Mouse (Mus musculus): ENCODE data around the gene Mapk12. TPM values are rescaled to one million over a fixed set of nuclear protein-coding genes. Genes with fewer than 3 reads are reported as not detected.
A peak's percentile ranks its signal among the peaks of the same experiment; 100 is the strongest.

The Mapk12 gene
- polyA plus RNA-seq, 1 experiment from 2014 or later, result 1.5 TPM

DNA sequence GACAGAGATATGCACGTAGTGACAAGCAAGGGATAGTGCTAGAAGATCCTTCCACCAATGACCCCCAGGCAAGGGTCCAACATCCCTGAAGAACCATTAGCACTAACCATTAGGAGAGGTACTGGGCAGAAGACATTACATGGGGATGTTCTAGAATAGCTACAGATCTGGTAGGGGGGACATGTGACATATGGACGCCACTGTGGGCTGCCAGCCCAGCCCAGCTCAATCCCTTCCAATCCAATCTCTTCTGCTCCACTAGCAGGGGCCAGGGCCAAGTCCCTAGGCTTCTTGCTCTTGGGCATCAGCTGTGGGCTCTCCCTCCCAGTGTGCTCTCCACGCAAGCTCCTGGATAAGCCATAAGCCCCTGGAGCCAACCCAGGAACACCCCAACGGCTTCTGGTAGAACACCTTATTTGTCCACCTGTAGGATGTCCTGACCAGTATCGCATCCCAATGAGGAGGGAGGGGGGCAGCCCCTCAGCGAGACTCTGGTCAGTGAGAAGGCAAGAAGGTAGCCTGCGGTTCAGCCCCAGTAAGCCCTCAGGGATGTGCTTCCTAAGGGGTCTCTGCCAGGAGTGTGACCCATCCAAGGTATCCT, 37.9 kb upstream of the Mapk12 start:
- H3K9ac ChIP-seq, result peak overlapping the region; percentile 41; the same call in 1 of the 2 replicates
- ATAC-seq (ENCODE audit: low read depth) (no peak), DNase-seq (no peak)
- peak overlapping the region; percentile 69 for H3K4me2 ChIP-seq
- H3K4me3 ChIP-seq (replicated peaks), result peak overlapping the region; percentile 63
- H3K36me3 ChIP-seq, result no peaks in the 10 kb centered on the region
- no peaks in the 10 kb centered on the region for H3K9me3 ChIP-seq (replicated peaks)
- H3K27ac ChIP-seq, result peak overlapping the region; percentile 85
- H3K27me3 ChIP-seq, result peaks cover 85% of the 10 kb centered on the region
- H3K4me1 ChIP-seq (replicated peaks), result peaks cover 84% of the 10 kb centered on the region
- 50% methylated on average over 7 of the region's 7 CpGs for WGBS (ENCODE audit: insufficient replicate concordance)

DNA sequence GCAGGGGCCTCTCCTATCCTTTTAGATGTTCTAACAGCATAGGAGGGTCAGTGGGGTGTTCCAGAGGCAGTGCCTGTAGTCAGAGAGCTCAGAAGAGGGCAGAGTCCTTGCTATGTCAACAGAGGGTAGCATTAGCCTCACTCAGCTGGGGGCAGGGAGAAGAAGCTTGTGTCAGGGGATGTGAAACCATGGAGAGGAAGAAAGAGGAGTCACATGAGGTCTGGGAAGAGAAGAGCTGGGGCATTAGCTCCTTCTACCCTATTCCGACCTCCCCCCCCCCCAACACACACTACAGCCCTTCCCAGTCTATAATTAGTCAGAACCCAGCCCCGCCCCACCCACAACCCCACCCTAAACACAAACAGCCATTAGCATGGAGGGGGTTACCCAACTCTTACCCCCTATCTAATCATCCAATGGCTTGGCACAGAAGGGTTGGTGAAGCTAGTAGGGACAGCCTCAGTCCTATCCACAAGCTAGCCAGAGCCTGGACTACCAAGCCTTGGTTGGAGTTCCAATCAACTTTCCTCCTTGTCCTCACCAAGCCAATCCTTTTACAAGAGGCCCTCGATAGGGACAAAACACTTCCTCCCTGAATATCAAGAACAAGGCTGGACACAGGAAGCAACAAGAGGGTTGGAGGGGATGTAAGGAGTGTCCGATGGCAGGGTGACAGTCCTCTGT, 37.2 kb upstream of the Mapk12 start:
- peak overlapping the region; percentile 69 for H3K4me2 ChIP-seq
- no peak overlapping the region for H3K9ac ChIP-seq
- peak overlapping the region; percentile 85 for H3K27ac ChIP-seq
- peak; percentile 54 for ATAC-seq (ENCODE audit: low read depth)
- WGBS (ENCODE audit: insufficient replicate concordance), result 31% methylated on average over 4 of the region's 4 CpGs
- no peak overlapping the region for H3K4me3 ChIP-seq (replicated peaks)
- peaks cover 85% of the 10 kb centered on the region for H3K27me3 ChIP-seq
- peaks cover 91% of the 10 kb centered on the region for H3K4me1 ChIP-seq (replicated peaks)
- no peaks in the 10 kb centered on the region for H3K36me3 ChIP-seq
- H3K9me3 ChIP-seq (replicated peaks), result no peaks in the 10 kb centered on the region
- DNase-seq, result no peak

GRCm38 (mm10) chr15:89177121-89177520, 36.6 kb upstream of the Mapk12 start:
- Histone ChIP-seq H3K27me3 (peaks cover 88% of the 10 kb centered on the region), H3K9me3 (replicated peaks) (no peaks in the 10 kb centered on the region), H3K36me3 (no peaks in the 10 kb centered on the region), H3K4me1 (replicated peaks) (peaks cover 93% of the 10 kb centered on the region), H3K9ac (no peak overlapping the region), H3K27ac (peak overlapping the region; percentile 85), H3K4me3 (replicated peaks) (no peak overlapping the region), H3K4me2 (peak overlapping the region; percentile 69)
- ATAC-seq (ENCODE audit: low read depth), result peak; percentile 24; the same call in 1 of the 2 replicates
- WGBS (ENCODE audit: insufficient replicate concordance), result 4% methylated on average over 5 of the region's 5 CpGs
- no peak for DNase-seq

DNA sequence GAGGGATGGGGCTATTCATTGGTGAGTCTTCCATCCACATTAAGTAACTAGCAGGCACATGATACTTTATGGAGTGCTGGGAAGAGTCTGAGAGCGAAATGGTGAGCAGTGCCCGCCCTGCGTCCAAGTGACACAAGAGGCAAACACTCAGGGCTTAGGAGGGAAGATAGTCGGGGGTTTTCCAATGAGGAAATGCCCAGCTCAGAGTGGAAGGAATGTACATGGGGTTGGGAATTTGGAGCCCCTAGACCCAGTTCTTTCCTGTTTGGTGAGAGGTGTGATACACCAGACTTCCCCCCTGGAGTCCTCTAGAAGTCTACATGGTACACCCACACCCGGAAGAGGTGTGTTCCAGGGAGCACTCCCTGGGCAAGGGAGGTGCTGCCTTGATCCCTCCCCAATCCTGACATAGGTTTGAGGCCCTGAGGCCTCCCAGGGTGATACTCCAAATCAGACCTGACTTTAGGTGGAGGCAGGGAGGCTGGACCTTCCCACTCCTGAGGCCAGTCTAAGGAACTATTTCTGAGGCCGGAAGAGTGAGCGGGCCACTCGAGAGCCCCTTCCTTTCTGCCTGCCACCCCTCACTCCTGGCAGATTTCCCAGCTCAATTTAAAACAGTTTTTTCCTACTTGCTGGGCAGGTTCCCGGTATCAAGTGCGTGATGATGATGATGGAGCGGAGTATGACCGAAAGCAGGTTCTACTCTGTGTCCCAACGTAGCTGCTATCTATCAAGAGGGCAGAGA, 35.1 kb upstream of the Mapk12 start:
- peaks cover 96% of the 10 kb centered on the region for H3K4me1 ChIP-seq (replicated peaks)

DNA sequence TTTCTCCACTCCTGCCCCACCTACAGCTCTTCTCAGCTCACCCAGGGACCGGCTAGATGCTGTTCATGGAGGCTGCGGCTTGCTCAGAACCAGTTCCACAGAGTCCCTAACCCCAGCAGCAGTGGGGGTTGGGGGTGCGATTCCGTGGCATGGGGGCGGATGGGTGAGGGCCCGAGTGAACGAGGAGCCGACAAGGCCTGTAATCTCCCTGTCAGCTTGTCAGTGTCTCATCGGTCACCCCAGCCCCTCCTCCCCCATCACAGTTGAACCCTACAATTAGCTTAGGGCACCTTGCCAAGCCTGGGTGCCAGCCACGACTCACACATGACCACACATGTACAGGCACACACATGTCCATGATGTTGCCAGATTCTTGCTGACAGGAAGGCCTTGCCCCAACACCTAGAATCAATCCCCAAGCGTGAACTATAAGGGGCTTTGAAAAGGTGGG, 34.4 kb upstream of the Mapk12 start:
- peak overlapping the region; percentile 17; the same call in 1 of the 2 replicates for H3K27ac ChIP-seq
- H3K9ac ChIP-seq, result no peak overlapping the region
- H3K27me3 ChIP-seq, result peaks cover 76% of the 10 kb centered on the region
- H3K4me2 ChIP-seq, result 0 out of 2 replicates have a peak overlapping the region, but pooled peaks have one; percentile 76
- H3K9me3 ChIP-seq (replicated peaks), result no peaks in the 10 kb centered on the region
- 48% methylated on average over 11 of the region's 11 CpGs for WGBS (ENCODE audit: insufficient replicate concordance)
- no peak for ATAC-seq (ENCODE audit: low read depth)
- no peaks in the 10 kb centered on the region for H3K36me3 ChIP-seq
- H3K4me3 ChIP-seq (replicated peaks), result no peak overlapping the region
- DNase-seq, result no peak
- H3K4me1 ChIP-seq (replicated peaks), result peaks cover 98% of the 10 kb centered on the region

More for the DNA sequence above, 35.1 kb upstream of the Mapk12 start:
- Histone ChIP-seq H3K9me3 (replicated peaks) (no peaks in the 10 kb centered on the region), H3K27ac (no peak overlapping the region), H3K36me3 (no peaks in the 10 kb centered on the region), H3K4me2 (no peak overlapping the region), H3K4me3 (replicated peaks) (no peak overlapping the region), H3K27me3 (peaks cover 83% of the 10 kb centered on the region), H3K9ac (no peak overlapping the region)
- DNase-seq (no peak), ATAC-seq (ENCODE audit: low read depth) (no peak)
- WGBS (ENCODE audit: insufficient replicate concordance), result 75% methylated on average over 13 of the region's 13 CpGs

- Histone ChIP-seq H3K4me3 (replicated peaks) (peak overlapping the region; percentile 60), H3K27me3 (peaks cover 68% of the 10 kb centered on the region), H3K9me3 (replicated peaks) (no peaks in the 10 kb centered on the region), H3K4me1 (replicated peaks) (peaks cover 100% of the 10 kb centered on the region), H3K4me2 (peak overlapping the region; percentile 76), H3K27ac (peak overlapping the region; percentile 63), H3K36me3 (no peaks in the 10 kb centered on the region), H3K9ac (peak overlapping the region; percentile 65)
- ATAC-seq (ENCODE audit: low read depth), result peak; percentile 44
- WGBS (ENCODE audit: insufficient replicate concordance), result 3% methylated on average over 15 of the region's 15 CpGs
- peak; percentile 41 for DNase-seq
Measured at GRCm38 (mm10) chr15:89173906-89174214, 33.4 kb upstream of the Mapk12 start.

DNA sequence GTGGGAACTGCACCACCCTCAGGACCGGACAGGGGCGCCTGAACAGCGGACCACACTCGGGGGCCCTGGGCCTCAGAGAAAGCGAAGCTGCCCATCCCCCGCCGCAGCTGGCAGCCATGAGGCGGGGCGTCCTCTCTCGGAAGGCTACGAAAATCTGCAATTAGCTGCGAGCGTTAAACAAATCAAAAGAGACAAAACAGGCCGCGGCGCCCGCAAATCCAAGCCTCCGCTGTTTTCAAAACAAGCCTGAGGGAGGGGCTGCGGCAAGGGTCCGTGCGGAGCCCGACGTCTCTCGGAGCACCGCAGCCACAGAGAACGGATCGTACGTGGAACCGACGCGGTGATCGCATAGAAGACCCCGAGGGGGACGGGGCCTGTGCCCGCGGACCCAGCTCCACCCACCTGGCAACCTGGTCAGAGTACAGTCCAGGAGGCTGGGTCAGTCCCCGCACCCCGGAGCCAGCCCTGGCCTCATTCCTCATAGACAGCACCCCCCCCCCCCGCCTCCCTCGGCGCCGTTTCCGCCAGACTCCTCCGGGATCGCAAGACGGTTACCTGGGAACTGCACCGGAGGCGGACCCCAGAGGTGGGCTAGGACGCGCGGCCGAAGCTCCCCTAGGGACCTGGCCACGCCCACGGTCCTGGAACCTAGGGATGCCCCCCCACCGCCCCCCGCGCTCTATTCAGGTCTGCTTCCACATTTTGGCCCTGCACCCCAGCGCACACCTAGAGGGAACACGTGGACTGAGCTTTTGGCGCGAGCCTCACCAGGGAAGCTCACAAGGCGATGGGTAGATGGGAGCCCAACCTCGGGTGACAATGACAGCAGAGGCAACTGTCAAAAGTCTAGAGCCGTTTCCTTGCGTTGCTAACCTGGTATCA, 32.8 kb upstream of the Mapk12 start:
- 0 out of 2 replicates have a peak, but pooled peaks have one; percentile 8 for ATAC-seq (ENCODE audit: low read depth)
- Histone ChIP-seq H3K36me3 (no peaks in the 10 kb centered on the region), H3K4me1 (replicated peaks) (peaks cover 94% of the 10 kb centered on the region), H3K9ac (peak overlapping the region; percentile 65), H3K4me3 (replicated peaks) (peak overlapping the region; percentile 60), H3K9me3 (replicated peaks) (no peaks in the 10 kb centered on the region), H3K27me3 (peaks cover 62% of the 10 kb centered on the region), H3K27ac (peak overlapping the region; percentile 63), H3K4me2 (peak overlapping the region; percentile 76)
- DNase-seq, result no peak
- WGBS (ENCODE audit: insufficient replicate concordance), result under 1% methylated on average over 62 of the region's 65 CpGs

GRCm38 (mm10) chr15:89172276-89172935, 31.9 kb upstream of the Mapk12 start:
- H3K27me3 ChIP-seq, result peaks cover 58% of the 10 kb centered on the region
- ATAC-seq (ENCODE audit: low read depth) (no peak), DNase-seq (no peak)
- peaks cover 5% of the 10 kb centered on the region; the same call in 1 of the 2 replicates for H3K36me3 ChIP-seq
- peak overlapping the region; percentile 65 for H3K9ac ChIP-seq
- H3K27ac ChIP-seq, result peak overlapping the region; percentile 63
- no peaks in the 10 kb centered on the region for H3K9me3 ChIP-seq (replicated peaks)
- H3K4me2 ChIP-seq, result peak overlapping the region; percentile 76
- H3K4me1 ChIP-seq (replicated peaks), result peaks cover 85% of the 10 kb centered on the region
- H3K4me3 ChIP-seq (replicated peaks), result peak overlapping the region; percentile 60
- WGBS (ENCODE audit: insufficient replicate concordance), result 41% methylated on average over 17 of the region's 17 CpGs

GRCm38 (mm10) chr15:89171526-89172051, 31.1 kb upstream of the Mapk12 start:
- no peak overlapping the region for H3K27ac ChIP-seq
- H3K4me1 ChIP-seq (replicated peaks), result peaks cover 80% of the 10 kb centered on the region
- H3K9ac ChIP-seq, result no peak overlapping the region
- H3K4me3 ChIP-seq (replicated peaks), result no peak overlapping the region
- no peaks in the 10 kb centered on the region for H3K9me3 ChIP-seq (replicated peaks)
- no peak for DNase-seq
- H3K27me3 ChIP-seq, result peaks cover 55% of the 10 kb centered on the region
- 63% methylated on average over 5 of the region's 5 CpGs for WGBS (ENCODE audit: insufficient replicate concordance)
- H3K36me3 ChIP-seq, result peaks cover 12% of the 10 kb centered on the region; the same call in 1 of the 2 replicates
- no peak for ATAC-seq (ENCODE audit: low read depth)
- H3K4me2 ChIP-seq, result 0 out of 2 replicates have a peak overlapping the region, but pooled peaks have one; percentile 1

GRCm38 (mm10) chr15:89170102-89170501, 29.6 kb upstream of the Mapk12 start:
- H3K27ac ChIP-seq, result peak overlapping the region; percentile 69; the same call in 1 of the 2 replicates
- H3K9ac ChIP-seq, result no peak overlapping the region
- peaks cover 43% of the 10 kb centered on the region for H3K27me3 ChIP-seq
- H3K4me2 ChIP-seq, result peak overlapping the region; percentile 12; the same call in 1 of the 2 replicates
- peaks cover 66% of the 10 kb centered on the region for H3K4me1 ChIP-seq (replicated peaks)
- peaks cover 26% of the 10 kb centered on the region for H3K36me3 ChIP-seq
- 31% methylated on average over 3 of the region's 3 CpGs for WGBS (ENCODE audit: insufficient replicate concordance)
- peak; percentile 11; the same call in 1 of the 2 replicates for ATAC-seq (ENCODE audit: low read depth)
- no peak for DNase-seq
- no peaks in the 10 kb centered on the region for H3K9me3 ChIP-seq (replicated peaks)
- no peak overlapping the region for H3K4me3 ChIP-seq (replicated peaks)

Measured in liver, embryonic 13.5 days (tissue).